10 mouse cellular contexts compared by ENCODE assay signal in the genomic region with DNA sequence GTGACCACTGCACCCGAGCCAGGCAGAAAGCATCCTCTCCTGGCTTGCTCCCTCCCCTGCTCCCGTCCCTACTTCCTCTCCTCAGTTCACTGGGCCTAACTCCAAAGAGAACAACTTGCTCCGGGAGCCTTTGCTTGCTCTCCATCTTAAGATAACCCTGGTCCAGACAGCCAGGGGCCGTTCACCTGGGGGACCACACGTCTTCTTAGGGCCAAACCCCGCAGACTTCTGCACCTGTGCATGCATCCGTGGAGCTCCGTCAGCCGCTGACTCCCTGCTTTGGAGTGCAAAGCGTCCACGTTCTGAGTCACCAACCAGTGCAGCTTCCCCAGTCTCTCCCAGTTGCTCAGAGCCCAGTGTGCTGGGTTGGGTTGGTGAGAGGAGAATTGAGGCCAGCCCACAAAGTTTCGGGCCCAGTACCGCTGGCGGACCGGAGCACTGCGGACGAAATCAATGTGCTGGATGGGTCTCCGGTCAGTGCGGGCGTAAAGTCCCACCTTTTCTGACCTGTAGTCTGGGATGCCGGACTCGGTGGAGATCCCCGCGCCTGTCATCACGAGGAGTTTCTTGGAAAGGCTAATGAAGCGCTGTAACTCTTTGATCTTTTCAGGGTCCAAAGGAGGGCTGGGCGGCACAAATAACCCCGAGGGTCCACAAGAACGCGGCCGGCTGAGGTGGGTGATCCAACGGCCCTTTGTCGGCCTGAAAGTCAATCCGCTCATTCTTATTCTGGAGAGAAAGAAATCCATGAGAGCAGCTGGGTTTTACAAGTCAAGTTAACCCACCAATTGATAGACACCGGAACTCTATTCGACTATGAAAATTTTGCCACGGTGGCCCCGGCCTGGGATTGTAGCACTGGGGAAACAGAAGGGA. TPM values are rescaled to one million over a fixed set of nuclear protein-coding genes. Genes with fewer than 3 reads are reported as not detected.
DNase-seq lines count a peak whose midpoint lies in the region; ATAC-seq and TF ChIP-seq lines count a peak whose summit lies in the region.
"Had no signal": no experiment of that assay in that cellular context is flagged by ENCODE, and none has a peak within 500 bp of the region (broad histone marks: within the 10 kb centered on the region; RNA-seq: fewer than 3 reads in every experiment).

No protein-coding gene starts in this region.

- DNase-seq in cerebellum, adult 9-10 months = peak; percentile 64
- no peak for DNase-seq in cerebellum, postnatal 36 days
- DNase-seq in stomach, postnatal 0 days (ENCODE audit: low spot score) = no peak
- DNase-seq in spleen, postnatal 14 days (ENCODE audit: low spot score in 2 of 2) = no peak
- DNase-seq in urinary bladder, postnatal 25 days (ENCODE audit: low spot score) = no peak
- DNase-seq: thymus, postnatal 14 days had no signal

- TF ChIP-seq CTCF in stomach, postnatal 0 days (IDR thresholded peaks at IDR 0.05; ENCODE audit: low read depth) = no peak

- no peak overlapping the region for H3K9ac ChIP-seq in stomach, embryonic 14.5 days (replicated peaks; ENCODE audit: low read depth, low read length)
- H3K9ac ChIP-seq in stomach, postnatal 0 days (ENCODE audit: low read length) = no peak overlapping the region
- peak overlapping the region; percentile 28; the same call in 1 of the 2 replicates for H3K9ac ChIP-seq in limb, embryonic 12.5 days (replicated peaks)
- H3K9ac ChIP-seq: liver, embryonic 12.5 days had no signal

- no peak overlapping the region for H3K27ac ChIP-seq in stomach, embryonic 14.5 days (ENCODE audit: low read length)
- H3K27ac ChIP-seq in stomach, postnatal 0 days (replicated peaks) = no peak overlapping the region
- H3K27ac ChIP-seq in limb, embryonic 12.5 days = no peak overlapping the region
- H3K27ac ChIP-seq: liver, embryonic 12.5 days had no signal

- no peak for ATAC-seq in stomach, embryonic 14.5 days (ENCODE audit: insufficient number of reproducible peaks, insufficient read depth, low FRiP score, low read depth)
- no peak for ATAC-seq in stomach, postnatal 0 days (ENCODE audit: low FRiP score, low TSS enrichment)
- no peak for ATAC-seq in limb, embryonic 12.5 days (ENCODE audit: insufficient number of reproducible peaks, insufficient read depth, low FRiP score, low TSS enrichment, low read depth)
- no peak for ATAC-seq in megakaryocyte progenitor cell, adult 5-6 weeks (replicated peaks; ENCODE audit: poor library complexity)
- ATAC-seq: liver, embryonic 12.5 days had no signal

- 0 out of 2 replicates have a peak overlapping the region, but pooled peaks have one; percentile 10 for H3K4me2 ChIP-seq in stomach, embryonic 14.5 days (replicated peaks; ENCODE audit: low read depth, low read length)
- no peak overlapping the region for H3K4me2 ChIP-seq in stomach, postnatal 0 days (replicated peaks; ENCODE audit: low read depth)
- peak overlapping the region; percentile 43 for H3K4me2 ChIP-seq in limb, embryonic 12.5 days

- H3K4me1 ChIP-seq in stomach, embryonic 14.5 days (ENCODE audit: control insufficient read depth, insufficient read depth, low read length) = peaks cover 5% of the 10 kb centered on the region; the same call in 1 of the 2 replicates
- H3K4me1 ChIP-seq in stomach, postnatal 0 days (replicated peaks; ENCODE audit: control insufficient read depth, insufficient read depth) = no peaks in the 10 kb centered on the region
- H3K4me1 ChIP-seq in limb, embryonic 12.5 days (replicated peaks) = peaks cover 22% of the 10 kb centered on the region

- WGBS in stomach, embryonic 14.5 days = 45% methylated on average over 38 of the region's 38 CpGs
- WGBS in stomach, postnatal 0 days = 55% methylated on average over 38 of the region's 38 CpGs
- 24% methylated on average over 38 of the region's 38 CpGs for WGBS in limb, embryonic 12.5 days

- no peak for TF ChIP-seq EP300 in stomach, postnatal 0 days (optimal IDR thresholded peaks at IDR 0.05)

- H3K36me3 ChIP-seq in stomach, embryonic 14.5 days (ENCODE audit: control insufficient read depth, insufficient read depth, low read length) = peaks cover 5% of the 10 kb centered on the region; the same call in 1 of the 2 replicates
- H3K36me3 ChIP-seq in stomach, postnatal 0 days (ENCODE audit: control insufficient read depth, insufficient read depth, low read length) = peaks cover 2% of the 10 kb centered on the region; the same call in 1 of the 2 replicates
- H3K36me3 ChIP-seq in limb, embryonic 12.5 days = peaks cover 6% of the 10 kb centered on the region

- no peaks in the 10 kb centered on the region for H3K27me3 ChIP-seq in stomach, embryonic 14.5 days (ENCODE audit: control insufficient read depth, insufficient read depth, low read length)
- H3K27me3 ChIP-seq in stomach, postnatal 0 days (ENCODE audit: control insufficient read depth, insufficient read depth, low read length) = no peaks in the 10 kb centered on the region
- peaks cover 30% of the 10 kb centered on the region for H3K27me3 ChIP-seq in limb, embryonic 12.5 days

- no peaks in the 10 kb centered on the region for H3K9me3 ChIP-seq in stomach, embryonic 14.5 days (ENCODE audit: control insufficient read depth, low read depth, low read length)
- no peaks in the 10 kb centered on the region for H3K9me3 ChIP-seq in stomach, postnatal 0 days (ENCODE audit: control insufficient read depth, low read length)
- no peaks in the 10 kb centered on the region for H3K9me3 ChIP-seq in limb, embryonic 12.5 days
- H3K9me3 ChIP-seq: liver, embryonic 12.5 days had no signal

- H3K4me3 ChIP-seq in stomach, embryonic 14.5 days (ENCODE audit: low read depth, low read length) = no peak overlapping the region
- H3K4me3 ChIP-seq in stomach, postnatal 0 days (ENCODE audit: low read depth, low read length) = no peak overlapping the region
- peak overlapping the region; percentile 22 for H3K4me3 ChIP-seq in limb, embryonic 12.5 days (replicated peaks)
- H3K4me3 ChIP-seq: liver, embryonic 12.5 days had no signal

RNA-seq across cellular contexts. Expression of a gene that starts 1.9 kb away (rescaled TPM):
- polyA plus RNA-seq in stomach, embryonic 14.5 days (2014; fragmentation: Nextera tagmentation; extraction: Ambion mirVana) = 20.9 and 23.5 TPM in 2 replicates
- polyA plus RNA-seq in stomach, postnatal 0 days (2015; fragmentation: Nextera tagmentation; extraction: Ambion mirVana) = 10.1 and 11.5 TPM in 2 replicates
- 21.9 and 24.9 TPM in 2 replicates for polyA plus RNA-seq in limb, embryonic 12.5 days (2016; fragmentation: Nextera tagmentation; extraction: Ambion mirVana)
- total RNA-seq in megakaryocyte progenitor cell, adult 5-6 weeks (2015) = 9.8 and 12.3 TPM in 2 replicates
- 2.8 and 4.6 TPM in 2 replicates for total RNA-seq in megakaryocyte progenitor cell, adult 5-6 weeks (2017)

RNA-seq across cellular contexts. Expression of a gene that starts 16.6 kb away (rescaled TPM):
- 16.7 and 20.2 TPM in 2 replicates for polyA plus RNA-seq in stomach, embryonic 14.5 days (2014; fragmentation: Nextera tagmentation; extraction: Ambion mirVana)
- polyA plus RNA-seq in stomach, postnatal 0 days (2015; fragmentation: Nextera tagmentation; extraction: Ambion mirVana) = 464 and 489 TPM in 2 replicates
- polyA plus RNA-seq in limb, embryonic 12.5 days (2016; fragmentation: Nextera tagmentation; extraction: Ambion mirVana) = not detected in 2 replicates
- not detected in 2 replicates for total RNA-seq in megakaryocyte progenitor cell, adult 5-6 weeks (2015)
- not detected in 2 replicates for total RNA-seq in megakaryocyte progenitor cell, adult 5-6 weeks (2017)

RNA-seq across cellular contexts. Expression of a gene that starts 23.8 kb away (rescaled TPM):
- 15.9 and 17.7 TPM in 2 replicates for polyA plus RNA-seq in stomach, embryonic 14.5 days (2014; fragmentation: Nextera tagmentation; extraction: Ambion mirVana)
- polyA plus RNA-seq in stomach, postnatal 0 days (2015; fragmentation: Nextera tagmentation; extraction: Ambion mirVana) = 21.1 and 25.8 TPM in 2 replicates
- 40.3 and 47.1 TPM in 2 replicates for polyA plus RNA-seq in limb, embryonic 12.5 days (2016; fragmentation: Nextera tagmentation; extraction: Ambion mirVana)
- 40.4 and 52.8 TPM in 2 replicates for total RNA-seq in megakaryocyte progenitor cell, adult 5-6 weeks (2015)
- total RNA-seq in megakaryocyte progenitor cell, adult 5-6 weeks (2017) = 69.6 and 73.0 TPM in 2 replicates

RNA-seq across cellular contexts. Expression of a gene that starts 53.2 kb away (rescaled TPM):
- 15.7 and 17.2 TPM in 2 replicates for polyA plus RNA-seq in stomach, embryonic 14.5 days (2014; fragmentation: Nextera tagmentation; extraction: Ambion mirVana)
- polyA plus RNA-seq in stomach, postnatal 0 days (2015; fragmentation: Nextera tagmentation; extraction: Ambion mirVana) = 3.2 and 3.6 TPM in 2 replicates
- polyA plus RNA-seq in limb, embryonic 12.5 days (2016; fragmentation: Nextera tagmentation; extraction: Ambion mirVana) = 29.4 and 29.5 TPM in 2 replicates
- not detected in 2 replicates for total RNA-seq in megakaryocyte progenitor cell, adult 5-6 weeks (2015)
- total RNA-seq in megakaryocyte progenitor cell, adult 5-6 weeks (2017) = not detected in 2 replicates

Comparison
In these comparisons a context has a peak if more than half of its experiments do, and no peak if none do; other contexts are left out.
1. RNA of a gene that starts 16.6 kb away (polyA plus RNA-seq): 464 to 489 TPM in stomach, postnatal 0 days; 16.7 to 20.2 TPM in stomach, embryonic 14.5 days and not detected in limb, embryonic 12.5 days; every median in the first group is over 10 times any median in the second.